In the genomic region with DNA sequence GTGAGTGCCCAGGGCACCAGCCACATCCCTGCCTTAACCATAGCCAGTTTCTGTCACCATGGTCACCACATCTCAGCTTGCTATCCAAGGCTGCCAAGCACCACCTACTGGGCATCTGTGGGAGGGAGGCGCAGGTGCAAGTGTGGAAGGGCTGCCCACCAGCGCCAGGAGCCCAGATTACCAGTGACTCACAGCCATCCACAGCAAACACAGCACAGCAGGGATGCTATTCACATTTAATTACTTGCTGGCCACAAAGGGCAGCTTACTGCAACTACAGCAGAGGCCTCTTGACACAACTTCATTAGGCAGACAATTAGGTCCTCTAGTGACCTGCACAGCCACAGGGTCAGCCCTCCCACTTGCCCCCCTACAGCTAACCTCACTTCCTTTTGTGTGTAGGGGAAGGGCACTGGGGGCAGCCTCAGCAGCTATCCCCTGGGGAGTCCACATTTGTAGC, we compare ENCODE assay signal across 9 mouse cellular contexts. TPM values are rescaled to one million over a fixed set of nuclear protein-coding genes. Genes with fewer than 3 reads are reported as not detected.
DNase-seq lines count a peak whose midpoint lies in the region; ATAC-seq and TF ChIP-seq lines count a peak whose summit lies in the region.
"Had no signal": no experiment of that assay in that cellular context is flagged by ENCODE, and none has a peak within 500 bp of the region (broad histone marks: within the 10 kb centered on the region; RNA-seq: fewer than 3 reads in every experiment).

No protein-coding gene starts in this region.

- no peaks in the 10 kb centered on the region for H3K9me3 ChIP-seq in liver, embryonic 14.5 days (ENCODE audit: control insufficient read depth, low read length)
- H3K9me3 ChIP-seq in liver, embryonic 12.5 days (replicated peaks) = no peaks in the 10 kb centered on the region

- H3K4me3 ChIP-seq in liver, embryonic 14.5 days (ENCODE audit: insufficient read depth in 1 of 2, low read depth in 2 of 2, low read length in 2 of 2) = no peak overlapping the region
- H3K4me3 ChIP-seq in liver, embryonic 12.5 days = no peak overlapping the region

- H3K27ac ChIP-seq in liver, embryonic 14.5 days = no peak overlapping the region
- no peak overlapping the region for H3K27ac ChIP-seq in liver, embryonic 12.5 days

- intact Hi-C loops in heart, postnatal 36 days (cut with DNase I) = no loop called here

- WGBS in liver, embryonic 14.5 days (ENCODE audit: insufficient replicate concordance) = 64% methylated on average over 2 of the region's 2 CpGs
- WGBS in liver, embryonic 12.5 days (ENCODE audit: insufficient replicate concordance) = 74% methylated on average over 2 of the region's 2 CpGs

- no peaks in the 10 kb centered on the region for H3K27me3 ChIP-seq in liver, embryonic 14.5 days (ENCODE audit: control insufficient read depth, insufficient read depth, low read length)
- no peaks in the 10 kb centered on the region for H3K27me3 ChIP-seq in liver, embryonic 12.5 days (replicated peaks)

- H3K4me2 ChIP-seq in liver, embryonic 14.5 days (ENCODE audit: low read depth) = no peak overlapping the region
- no peak overlapping the region for H3K4me2 ChIP-seq in liver, embryonic 12.5 days

- DNase-seq in liver, embryonic 14.5 days (ENCODE audit: low read depth in 3 of 3, low spot score in 3 of 3) = no peak
- peak; percentile 87 to 89 for DNase-seq in frontal cortex, adult 2 months (ENCODE audit: extremely low spot score in 1 of 2, low spot score in 1 of 2)
- DNase-seq in left cerebral cortex, adult 9 months (ENCODE audit: low spot score in 2 of 2) = peak; percentile 79 to 92
- peak; percentile 86 to 92 for DNase-seq in right cerebral cortex, adult 2 months (ENCODE audit: low spot score in 2 of 2)
- DNase-seq in heart, postnatal 4 days = no peak
- no peak for DNase-seq in cerebellum, adult 11-12 months
- no peak for DNase-seq in heart, postnatal 36 days

- no peaks in the 10 kb centered on the region for H3K4me1 ChIP-seq in liver, embryonic 14.5 days (replicated peaks; ENCODE audit: control insufficient read depth in 2 of 2, insufficient read depth in 2 of 2, low read length in 1 of 2)
- peaks cover 10% of the 10 kb centered on the region for H3K4me1 ChIP-seq in liver, embryonic 12.5 days

- no peak for TF ChIP-seq EP300 in liver, embryonic 14.5 days (IDR thresholded peaks at IDR 0.05; ENCODE audit: low read depth)

- no peak overlapping the region for H3K9ac ChIP-seq in liver, embryonic 14.5 days (replicated peaks)
- H3K9ac ChIP-seq in liver, embryonic 12.5 days = no peak overlapping the region

- peaks cover 3% of the 10 kb centered on the region; the same call in 1 of the 2 replicates for H3K36me3 ChIP-seq in liver, embryonic 14.5 days (replicated peaks; ENCODE audit: control insufficient read depth, insufficient read depth, low read depth)
- peaks cover 84% of the 10 kb centered on the region for H3K36me3 ChIP-seq in liver, embryonic 12.5 days

- peak; percentile 50 for TF ChIP-seq CTCF in liver, embryonic 14.5 days (IDR thresholded peaks at IDR 0.05; ENCODE audit: low read depth)

- ATAC-seq in liver, embryonic 14.5 days (ENCODE audit: insufficient read depth) = no peak
- ATAC-seq in liver, embryonic 12.5 days = no peak

RNA-seq across cellular contexts. Expression of gene Med16, which starts 7.7 kb away (rescaled TPM):
- polyA plus RNA-seq in liver, embryonic 14.5 days (2012; rRNA removed) = 13.3 and 14.3 TPM in 2 replicates
- 10.0 and 12.0 TPM in 2 replicates for polyA plus RNA-seq in liver, embryonic 14.5 days (2014; fragmentation: Nextera tagmentation; extraction: Ambion mirVana)
- 26.6 and 27.4 TPM in 2 replicates for polyA plus RNA-seq in liver, embryonic 12.5 days (2016; fragmentation: Nextera tagmentation; extraction: Ambion mirVana)
- 75.9 and 80.7 TPM in 2 replicates for polyA plus RNA-seq in frontal cortex, adult 2 months (2012; rRNA removed)
- 10 to 100 TPM; 67.1 to 68.2 TPM for total RNA-seq in heart, postnatal 4 days (2021)
- 10 to 100 TPM; 53.0 to 53.2 TPM for total RNA-seq in heart, postnatal 36 days (2021)

RNA-seq across cellular contexts. Expression of gene Gm26602, which starts 9.7 kb away (rescaled TPM):
- not detected in 2 replicates for polyA plus RNA-seq in liver, embryonic 14.5 days (2012; rRNA removed)
- not detected in 2 replicates for polyA plus RNA-seq in liver, embryonic 14.5 days (2014; fragmentation: Nextera tagmentation; extraction: Ambion mirVana)
- 0.98 and 11.0 TPM in 2 replicates for polyA plus RNA-seq in liver, embryonic 12.5 days (2016; fragmentation: Nextera tagmentation; extraction: Ambion mirVana)
- not detected in 2 replicates for polyA plus RNA-seq in frontal cortex, adult 2 months (2012; rRNA removed)
- total RNA-seq in heart, postnatal 4 days (2021) = not detected
- total RNA-seq in heart, postnatal 36 days (2021) = not detected

RNA-seq across cellular contexts. Expression of gene Cfd, which starts 10.3 kb away (rescaled TPM):
- polyA plus RNA-seq in liver, embryonic 14.5 days (2012; rRNA removed) = 0.14 and 0.29 TPM in 2 replicates
- polyA plus RNA-seq in liver, embryonic 14.5 days (2014; fragmentation: Nextera tagmentation; extraction: Ambion mirVana) = not detected in 2 replicates
- polyA plus RNA-seq in liver, embryonic 12.5 days (2016; fragmentation: Nextera tagmentation; extraction: Ambion mirVana) = not detected in 2 replicates
- polyA plus RNA-seq in frontal cortex, adult 2 months (2012; rRNA removed) = 1.1 and 3.5 TPM in 2 replicates
- total RNA-seq in heart, postnatal 4 days (2021) = under 1 TPM in 1 of 2 experiments, not detected in 1; 0.38 TPM
- 10 to 100 TPM; 11.6 to 63.9 TPM for total RNA-seq in heart, postnatal 36 days (2021)
- polyA plus RNA-seq: limb, embryonic 11.5 days had no signal

RNA-seq across cellular contexts. Expression of gene Elane, which starts 14.9 kb away (rescaled TPM):
- polyA plus RNA-seq in liver, embryonic 14.5 days (2012; rRNA removed) = 52.2 and 61.9 TPM in 2 replicates
- 116 and 151 TPM in 2 replicates for polyA plus RNA-seq in liver, embryonic 14.5 days (2014; fragmentation: Nextera tagmentation; extraction: Ambion mirVana)
- 12.1 and 15.4 TPM in 2 replicates for polyA plus RNA-seq in liver, embryonic 12.5 days (2016; fragmentation: Nextera tagmentation; extraction: Ambion mirVana)
- 0.27 TPM in 1 of 2 replicates, not detected in the other for polyA plus RNA-seq in frontal cortex, adult 2 months (2012; rRNA removed)
- total RNA-seq in heart, postnatal 4 days (2021) = not detected
- not detected for total RNA-seq in heart, postnatal 36 days (2021)

RNA-seq across cellular contexts. Expression of gene Kiss1r, which starts 15.8 kb away (rescaled TPM):
- polyA plus RNA-seq in liver, embryonic 14.5 days (2012; rRNA removed) = 0.17 and 0.30 TPM in 2 replicates
- 0.11 TPM in 1 of 2 replicates, not detected in the other for polyA plus RNA-seq in liver, embryonic 14.5 days (2014; fragmentation: Nextera tagmentation; extraction: Ambion mirVana)
- polyA plus RNA-seq in liver, embryonic 12.5 days (2016; fragmentation: Nextera tagmentation; extraction: Ambion mirVana) = 0.35 and 0.43 TPM in 2 replicates
- 10.7 and 11.8 TPM in 2 replicates for polyA plus RNA-seq in frontal cortex, adult 2 months (2012; rRNA removed)
- under 1 TPM; 0.25 to 0.33 TPM for total RNA-seq in heart, postnatal 4 days (2021)
- under 1 TPM; 0.17 to 0.38 TPM for total RNA-seq in heart, postnatal 36 days (2021)

Comparison
In these comparisons a context has a peak if more than half of its experiments do, and no peak if none do; other contexts are left out.
1. DNase-seq: peak in frontal cortex, adult 2 months (2 of 2), left cerebral cortex, adult 9 months (2 of 2) and right cerebral cortex, adult 2 months (2 of 2); none in liver, embryonic 14.5 days (0 of 3), heart, postnatal 4 days (single experiment), cerebellum, adult 11-12 months (single experiment) and heart, postnatal 36 days (0 of 2).